Mouse (Mus musculus): ENCODE results near the gene Vdac2. TPM values are rescaled to one million over a fixed set of nuclear protein-coding genes. Genes with fewer than 3 reads are reported as not detected.

Vdac2 gene
- polyA plus RNA-seq, 1 experiment from 2014 or later = 355 TPM

GRCm38 (mm10) chr14:21848166-21849154 is 23.4 kb downstream of the Vdac2 start, which contains the start of gene Comtd1:
TSS of gene Comtd1 (minus strand) at chr14:21848977.
- Histone ChIP-seq H3K9ac (ENCODE audit: low read depth, low read length) (peak within 1 kb of the TSS; percentile 66), H3K4me3 (replicated peaks; ENCODE audit: low read depth, low read length) (peak within 1 kb of the TSS; percentile 52), H3K4me2 (ENCODE audit: low read length) (peak within 1 kb of the TSS; percentile 99), H3K27ac (peak within 1 kb of the TSS; percentile 71; the same call in 1 of the 2 replicates), H3K36me3 (ENCODE audit: insufficient read depth, low read length) (peaks cover 25% of the 10 kb centered on the region), H3K4me1 (replicated peaks; ENCODE audit: insufficient read depth, low read length) (peaks cover 14% of the 10 kb centered on the region; the same call in 1 of the 2 replicates), H3K27me3 (ENCODE audit: insufficient read depth, low read length) (no peaks in the 10 kb centered on the region), H3K9me3 (replicated peaks; ENCODE audit: low read length) (no peaks in the 10 kb centered on the region)
- 1% methylated on average over 51 of the region's 51 CpGs for whole genome bisulfite sequencing
- ATAC-seq (replicated peaks; ENCODE audit: low FRiP score, low read depth) = peak; percentile 89
- peak; percentile 95 for DNase-seq (ENCODE audit: low spot score)
- peak; percentile 100 for TF ChIP-seq CTCF (IDR thresholded peaks at IDR 0.05; ENCODE audit: low read depth)

- no peaks in the 10 kb centered on the region for H3K27me3 ChIP-seq (ENCODE audit: insufficient read depth, low read length)
- H3K4me1 ChIP-seq (replicated peaks; ENCODE audit: insufficient read depth, low read length) = peaks cover 16% of the 10 kb centered on the region; the same call in 1 of the 2 replicates
- WGBS = 87% methylated on average over 13 of the region's 13 CpGs
- DNase-seq (ENCODE audit: low spot score) (no peak), ATAC-seq (replicated peaks; ENCODE audit: low FRiP score, low read depth) (no peak)
- H3K9me3 ChIP-seq (replicated peaks; ENCODE audit: low read length) = no peaks in the 10 kb centered on the region
- H3K9ac ChIP-seq (ENCODE audit: low read depth, low read length) = no peak overlapping the region
- H3K4me3 ChIP-seq (replicated peaks; ENCODE audit: low read depth, low read length) = no peak overlapping the region
- no peak for TF ChIP-seq CTCF (IDR thresholded peaks at IDR 0.05; ENCODE audit: low read depth)
- peaks cover 15% of the 10 kb centered on the region for H3K36me3 ChIP-seq (ENCODE audit: insufficient read depth, low read length)
- H3K4me2 ChIP-seq (ENCODE audit: low read length) = no peak overlapping the region
- no peak overlapping the region for H3K27ac ChIP-seq
Measured at GRCm38 (mm10) chr14:21849524-21850418, 24.7 kb downstream of the Vdac2 start.

GRCm38 (mm10) chr14:21850419-21851127 is 25.5 kb downstream of the Vdac2 start:
- Histone ChIP-seq H3K9me3 (replicated peaks; ENCODE audit: low read length) (no peaks in the 10 kb centered on the region), H3K9ac (ENCODE audit: low read depth, low read length) (no peak overlapping the region), H3K36me3 (ENCODE audit: insufficient read depth, low read length) (peaks cover 8% of the 10 kb centered on the region; the same call in 1 of the 2 replicates), H3K4me1 (replicated peaks; ENCODE audit: insufficient read depth, low read length) (peaks cover 18% of the 10 kb centered on the region; the same call in 1 of the 2 replicates), H3K27me3 (ENCODE audit: insufficient read depth, low read length) (no peaks in the 10 kb centered on the region), H3K4me3 (replicated peaks; ENCODE audit: low read depth, low read length) (no peak overlapping the region), H3K27ac (no peak overlapping the region), H3K4me2 (ENCODE audit: low read length) (no peak overlapping the region)
- ATAC-seq (replicated peaks; ENCODE audit: low FRiP score, low read depth) = no peak
- DNase-seq (ENCODE audit: low spot score) = no peak
- 83% methylated on average over 24 of the region's 24 CpGs for WGBS
- TF ChIP-seq CTCF (IDR thresholded peaks at IDR 0.05; ENCODE audit: low read depth) = no peak

- DNase-seq (ENCODE audit: low spot score) = no peak
Measured at GRCm38 (mm10) chr14:21851996-21852791, 27.2 kb downstream of the Vdac2 start.

GRCm38 (mm10) chr14:21853456-21854109 is 28.5 kb downstream of the Vdac2 start:
- WGBS = 10% methylated on average over 17 of the region's 17 CpGs
- H3K4me3 ChIP-seq (replicated peaks; ENCODE audit: low read depth, low read length) = no peak overlapping the region
- H3K36me3 ChIP-seq (ENCODE audit: insufficient read depth, low read length) = no peaks in the 10 kb centered on the region
- TF ChIP-seq CTCF (IDR thresholded peaks at IDR 0.05; ENCODE audit: low read depth) = peak; percentile 82
- no peaks in the 10 kb centered on the region for H3K27me3 ChIP-seq (ENCODE audit: insufficient read depth, low read length)
- no peak overlapping the region for H3K27ac ChIP-seq
- ATAC-seq (replicated peaks; ENCODE audit: low FRiP score, low read depth) (0 out of 2 replicates have a peak, but pooled peaks have one; percentile 27), DNase-seq (ENCODE audit: low spot score) (peak; percentile 95)
- H3K4me1 ChIP-seq (replicated peaks; ENCODE audit: insufficient read depth, low read length) = 0 out of 2 replicates have a peak, but pooled peaks cover 9% of the 10 kb centered on the region
- H3K9me3 ChIP-seq (replicated peaks; ENCODE audit: low read length) = no peaks in the 10 kb centered on the region
- H3K4me2 ChIP-seq (ENCODE audit: low read length) = peak overlapping the region; percentile 42
- H3K9ac ChIP-seq (ENCODE audit: low read depth, low read length) = peak overlapping the region; percentile 4; the same call in 1 of the 2 replicates

More at GRCm38 (mm10) chr14:21851996-21852791, 27.2 kb downstream of the Vdac2 start:
- Histone ChIP-seq H3K4me2 (ENCODE audit: low read length) (no peak overlapping the region), H3K9me3 (replicated peaks; ENCODE audit: low read length) (no peaks in the 10 kb centered on the region), H3K36me3 (ENCODE audit: insufficient read depth, low read length) (no peaks in the 10 kb centered on the region), H3K4me1 (replicated peaks; ENCODE audit: insufficient read depth, low read length) (peaks cover 19% of the 10 kb centered on the region; the same call in 1 of the 2 replicates), H3K27me3 (ENCODE audit: insufficient read depth, low read length) (no peaks in the 10 kb centered on the region), H3K9ac (ENCODE audit: low read depth, low read length) (no peak overlapping the region), H3K27ac (no peak overlapping the region), H3K4me3 (replicated peaks; ENCODE audit: low read depth, low read length) (no peak overlapping the region)
- 69% methylated on average over 16 of the region's 16 CpGs for WGBS
- no peak for TF ChIP-seq CTCF (IDR thresholded peaks at IDR 0.05; ENCODE audit: low read depth)
- ATAC-seq (replicated peaks; ENCODE audit: low FRiP score, low read depth) = no peak
